Mouse (Mus musculus) MEL (cell line): Measurements from ENCODE around the gene Gramd1b. TPM values are rescaled to one million over a fixed set of nuclear protein-coding genes. Genes with fewer than 3 reads are reported as not detected.

Experiments used
- DNase-seq: peaks from one replicate; pipeline ENCODE4 v3.0.0; 2011; ENCODE audit warnings: low read depth, low spot score
- H3K27ac ChIP-seq: 2 replicates; pipeline ENCODE4 v1.5.1; 2012; ENCODE audit warnings: low read depth, mild to moderate bottlenecking, control low read depth, low read length, moderate library complexity; ENCODE audit not compliant: control insufficient read depth
- H3K27me3 ChIP-seq, 2 experiments: fragments of 150-350 bp in 1 of 2; sonication (generic) in 1 of 2; 2 replicates each; pipeline ENCODE4 v1.6.1; 2012; ENCODE audit warnings: low read length in 2 of 2, mild to moderate bottlenecking in 2 of 2, improper control_type of control experiment in 1 of 2, moderate library complexity in 1 of 2; ENCODE audit not compliant: insufficient read depth in 2 of 2, control insufficient read depth in 1 of 2
- H3K36me3 ChIP-seq, 2 experiments: 2 replicates each; pipeline ENCODE4 v1.6.1; 2012 to 2014; ENCODE audit warnings: low read length in 2 of 2, improper control_type of control experiment in 1 of 2, inconsistent platforms in 1 of 2, mild to moderate bottlenecking in 1 of 2; ENCODE audit not compliant: insufficient read depth in 2 of 2, control insufficient read depth in 1 of 2
- H3K4me1 ChIP-seq, 2 experiments: fragments of 150-350 bp in 1 of 2; sonication (generic) in 1 of 2; 2 replicates each; pipeline ENCODE4 v1.6.1; 2012; ENCODE audit warnings: low read length in 2 of 2, improper control_type of control experiment in 1 of 2, mild to moderate bottlenecking in 1 of 2; ENCODE audit not compliant: insufficient read depth in 2 of 2, control insufficient read depth in 1 of 2
- H3K4me3 ChIP-seq, 2 experiments: fragments of 150-350 bp in 1 of 2; sonication (generic) in 1 of 2; 2 replicates each; pipeline ENCODE4 v1.5.1; 2012; ENCODE audit warnings: low read depth in 2 of 2, low read length in 2 of 2, mild to moderate bottlenecking in 2 of 2, moderate library complexity in 2 of 2, control low read depth in 1 of 2, improper control_type of control experiment in 1 of 2; ENCODE audit not compliant: control insufficient read depth in 1 of 2, insufficient read depth in 1 of 2
- H3K79me2 ChIP-seq: 2 replicates; pipeline ENCODE4 v1.6.1; 2012; ENCODE audit warnings: mild to moderate bottlenecking, low read length, moderate library complexity; ENCODE audit not compliant: control insufficient read depth, poor library complexity, insufficient read depth
- H3K9ac ChIP-seq: 2 replicates; pipeline ENCODE4 v1.6.1; 2012; ENCODE audit warnings: low read depth, mild to moderate bottlenecking, control low read depth, low read length, moderate library complexity; ENCODE audit not compliant: control insufficient read depth, poor library complexity, severe bottlenecking
- H3K9me3 ChIP-seq: fragments of 150-350 bp; sonication (generic); replicated peaks from 2 replicates; pipeline ENCODE4 v1.6.1; 2012; ENCODE audit warnings: mild to moderate bottlenecking, low read length, improper control_type of control experiment, moderate library complexity; ENCODE audit not compliant: insufficient read depth
- CHD1 ChIP-seq: IDR thresholded peaks from 2 replicates; pipeline ENCODE4 v1.6.1; 2012; ENCODE audit warnings: low read depth, mild to moderate bottlenecking, inconsistent platforms, low read length, improper control_type of control experiment
- CHD2 ChIP-seq: IDR thresholded peaks from 2 replicates; pipeline ENCODE4 v1.6.1; 2011; ENCODE audit warnings: low read length, improper control_type of control experiment
- CTCF ChIP-seq, 3 experiments: IDR thresholded peaks in 2 of 3; conservative IDR thresholded peaks in 1 of 3; 2 replicates each; pipeline ENCODE4 v1.5.1; 2011 to 2012; ENCODE audit warnings: low read length in 3 of 3, low read depth in 2 of 3, mild to moderate bottlenecking in 2 of 3, improper control_type of control experiment in 1 of 3, inconsistent platforms in 1 of 3, mixed read lengths in 1 of 3, moderate library complexity in 1 of 3; ENCODE audit not compliant: control insufficient read depth in 1 of 3, insufficient read depth in 1 of 3, poor library complexity in 1 of 3, severe bottlenecking in 1 of 3
- E2F4 ChIP-seq: IDR thresholded peaks from 2 replicates; pipeline ENCODE4 v1.6.1; 2011; ENCODE audit warnings: low read depth, low read length, improper control_type of control experiment, borderline replicate concordance
- ELF1 ChIP-seq: IDR thresholded peaks from 2 replicates; pipeline ENCODE4 v1.6.1; 2014; ENCODE audit warnings: low read depth, mild to moderate bottlenecking, inconsistent platforms, low read length, improper control_type of control experiment, moderate library complexity
- EP300 ChIP-seq, 2 experiments: IDR thresholded peaks; 2 replicates each; pipeline ENCODE4 v1.6.1; 2011; ENCODE audit warnings: improper control_type of control experiment in 2 of 2, low read length in 2 of 2, low read depth in 1 of 2, mild to moderate bottlenecking in 1 of 2
- ETS1 ChIP-seq: IDR thresholded peaks from 2 replicates; pipeline ENCODE4 v1.6.1; 2012; ENCODE audit warnings: low read depth, mild to moderate bottlenecking, inconsistent platforms, low read length, improper control_type of control experiment, moderate library complexity
- GABPA ChIP-seq: IDR thresholded peaks from 2 replicates; pipeline ENCODE4 v1.6.1; 2012; ENCODE audit warnings: low read depth, mild to moderate bottlenecking, inconsistent platforms, low read length, improper control_type of control experiment, moderate library complexity
- GATA1 ChIP-seq: IDR thresholded peaks from 2 replicates; pipeline ENCODE4 v1.6.1; 2011; ENCODE audit warnings: low read depth, low read length, improper control_type of control experiment
- HCFC1 ChIP-seq: IDR thresholded peaks from 2 replicates; pipeline ENCODE4 v1.6.1; 2012; ENCODE audit warnings: low read depth, mild to moderate bottlenecking, inconsistent platforms, low read length, improper control_type of control experiment, moderate library complexity
- JUND ChIP-seq: IDR thresholded peaks from 2 replicates; pipeline ENCODE4 v1.6.1; 2011; ENCODE audit warnings: low read depth, mild to moderate bottlenecking, improper control_type of control experiment, low read length
- KAT2A ChIP-seq: conservative IDR thresholded peaks from 2 replicates; pipeline ENCODE4 v1.6.1; 2012; ENCODE audit warnings: low read depth, low read length, improper control_type of control experiment, inconsistent platforms
- MAX ChIP-seq: IDR thresholded peaks from 2 replicates; pipeline ENCODE4 v1.6.1; 2011; ENCODE audit warnings: low read length, improper control_type of control experiment
- MEF2A ChIP-seq: IDR thresholded peaks from 2 replicates; pipeline ENCODE4 v1.6.1; 2014; ENCODE audit warnings: low read depth, mild to moderate bottlenecking, inconsistent platforms, low read length, improper control_type of control experiment; ENCODE audit not compliant: poor library complexity, insufficient replicate concordance, severe bottlenecking; ENCODE audit errors: extremely low read depth
- MXI1 ChIP-seq: IDR thresholded peaks from 2 replicates; pipeline ENCODE4 v1.6.1; 2011; ENCODE audit warnings: mild to moderate bottlenecking, low read depth, low read length, improper control_type of control experiment
- MYB ChIP-seq: IDR thresholded peaks from 2 replicates; pipeline ENCODE4 v1.6.1; 2011; ENCODE audit warnings: mild to moderate bottlenecking, low read depth, low read length, improper control_type of control experiment
- NELFE ChIP-seq: IDR thresholded peaks from 2 replicates; pipeline ENCODE4 v1.6.1; 2011; ENCODE audit warnings: low read depth, low read length, improper control_type of control experiment
- POLR2A ChIP-seq, 2 experiments: IDR thresholded peaks; 2 replicates each; pipeline ENCODE4 v1.6.1; 2011 to 2012; ENCODE audit warnings: low read length in 2 of 2, mild to moderate bottlenecking in 2 of 2, control low read depth in 1 of 2, improper control_type of control experiment in 1 of 2, low read depth in 1 of 2, moderate library complexity in 1 of 2; ENCODE audit not compliant: control insufficient read depth in 1 of 2, insufficient read depth in 1 of 2, poor library complexity in 1 of 2
- RAD21 ChIP-seq: IDR thresholded peaks from 2 replicates; pipeline ENCODE4 v1.6.1; 2011; ENCODE audit warnings: mild to moderate bottlenecking, low read depth, low read length, improper control_type of control experiment
- RCOR1 ChIP-seq: IDR thresholded peaks from 2 replicates; pipeline ENCODE4 v1.6.1; 2012; ENCODE audit warnings: low read depth, mild to moderate bottlenecking, inconsistent platforms, low read length, improper control_type of control experiment
- SIN3A ChIP-seq: IDR thresholded peaks from 2 replicates; pipeline ENCODE4 v1.6.1; 2012; ENCODE audit warnings: low read length, improper control_type of control experiment, inconsistent platforms
- SMC3 ChIP-seq: IDR thresholded peaks from 2 replicates; pipeline ENCODE4 v1.6.1; 2011; ENCODE audit warnings: low read depth, low read length, improper control_type of control experiment
- TBP ChIP-seq: IDR thresholded peaks from 2 replicates; pipeline ENCODE4 v1.8.0; 2011; ENCODE audit warnings: low read depth, low read length, improper control_type of control experiment
- TCF12 ChIP-seq: IDR thresholded peaks from 2 replicates; pipeline ENCODE4 v1.6.1; 2014; ENCODE audit warnings: low read depth, mild to moderate bottlenecking, inconsistent platforms, low read length, improper control_type of control experiment, moderate library complexity
- UBTF ChIP-seq: IDR thresholded peaks from 2 replicates; pipeline ENCODE4 v1.6.1; 2012; ENCODE audit warnings: low read depth, mild to moderate bottlenecking, inconsistent platforms, low read length, improper control_type of control experiment, moderate library complexity, borderline replicate concordance; ENCODE audit not compliant: insufficient read depth
- USF1 ChIP-seq: IDR thresholded peaks from 2 replicates; pipeline ENCODE4 v1.6.1; 2014; ENCODE audit warnings: low read depth, mild to moderate bottlenecking, inconsistent platforms, low read length, improper control_type of control experiment, moderate library complexity
- ZC3H11A ChIP-seq: IDR thresholded peaks from 2 replicates; pipeline ENCODE4 v1.6.1; 2012; ENCODE audit warnings: low read depth, mild to moderate bottlenecking, inconsistent platforms, low read length, improper control_type of control experiment
- ZKSCAN1 ChIP-seq: IDR thresholded peaks from 2 replicates; pipeline ENCODE4 v1.6.1; 2012; ENCODE audit warnings: low read depth, mild to moderate bottlenecking, inconsistent platforms, low read length, improper control_type of control experiment, moderate library complexity
- ZMIZ1 ChIP-seq: IDR thresholded peaks from 2 replicates; pipeline ENCODE4 v1.6.1; 2012; ENCODE audit warnings: low read depth, mild to moderate bottlenecking, inconsistent platforms, low read length, improper control_type of control experiment, moderate library complexity
- ZNF384 ChIP-seq: IDR thresholded peaks from 2 replicates; pipeline ENCODE4 v1.6.1; 2012; ENCODE audit warnings: low read depth, mild to moderate bottlenecking, inconsistent platforms, low read length, improper control_type of control experiment
- polyA plus RNA-seq, 2 experiments: library from polyadenylated mRNA; stranded (reverse) in 1 of 2; unstranded in 1 of 2; fragments of >175 nt in 1 of 2; fragments of >200 nt in 1 of 2; gene quantifications; 2 replicates each; pipeline versions ENCODE4 v1.2.1 to v1.2.4; 2012; ENCODE audit warnings: low replicate concordance in 2 of 2, low read depth in 1 of 2; ENCODE audit not compliant: insufficient read length in 2 of 2, insufficient read depth in 1 of 2, missing spikeins in 1 of 2
- total RNA-seq: library from RNA; depleted of rRNA; stranded (reverse); fragments of 300-350 nt; gene quantifications from 2 replicates; pipeline ENCODE4 v1.2.3, GENCODE M21; 2012

Gramd1b gene
- total and polyA plus RNA-seq, 3 experiments: not detected

- Histone ChIP-seq H3K4me1 (no peaks in the 10 kb centered on the region), H3K79me2 (no peaks in the 10 kb centered on the region), H3K4me3 (no peak overlapping the region), H3K9ac (no peak overlapping the region), H3K27me3 (no peaks in the 10 kb centered on the region), H3K9me3 (no peaks in the 10 kb centered on the region), H3K27ac (no peak overlapping the region), H3K36me3 (no peaks in the 10 kb centered on the region)
- no peak for DNase-seq
- TF ChIP-seq RCOR1 (no peak), UBTF (no peak), RAD21 (no peak), SIN3A (no peak), ZKSCAN1 (no peak), ETS1 (no peak), MAX (no peak), GABPA (no peak), KAT2A (no peak), ELF1 (no peak), TBP (no peak), ZMIZ1 (no peak), TCF12 (no peak), POLR2A (IDR thresholded peaks at IDR 0.05; ENCODE audit: control insufficient read depth in 1 of 2, insufficient read depth in 1 of 2, low read depth in 1 of 2, low read length in 2 of 2, poor library complexity in 1 of 2) (no peak), ZC3H11A (no peak), JUND (no peak), GATA1 (no peak), ZNF384 (no peak), USF1 (no peak), E2F4 (no peak)
These were observed 131.7 kb downstream of the Gramd1b start for GRCm38 (mm10) chr9:40399359-40399932.

GRCm38 (mm10) chr9:40397471-40398245 is 133.5 kb downstream of the Gramd1b start:
- Histone ChIP-seq H3K4me3 (no peak overlapping the region), H3K36me3 (no peaks in the 10 kb centered on the region), H3K4me1 (no peaks in the 10 kb centered on the region), H3K9me3 (no peaks in the 10 kb centered on the region), H3K9ac (no peak overlapping the region), H3K27ac (no peak overlapping the region), H3K79me2 (no peaks in the 10 kb centered on the region), H3K27me3 (no peaks in the 10 kb centered on the region)
- no peak for TF ChIP-seq NELFE
- TF ChIP-seq USF1: no peak
- no peak for TF ChIP-seq ZC3H11A
- TF ChIP-seq MEF2A: no peak
- no peak for TF ChIP-seq CTCF (IDR thresholded peaks at IDR 0.05 in 2 of 3, conservative IDR thresholded peaks at IDR 0.05 in 1 of 3; ENCODE audit: control insufficient read depth in 1 of 3, insufficient read depth in 1 of 3, low read depth in 2 of 3, low read length in 3 of 3, poor library complexity in 1 of 3, severe bottlenecking in 1 of 3)
- TF ChIP-seq HCFC1: no peak
- no peak for TF ChIP-seq JUND
- TF ChIP-seq MXI1: no peak
- no peak for TF ChIP-seq POLR2A (IDR thresholded peaks at IDR 0.05; ENCODE audit: control insufficient read depth in 1 of 2, insufficient read depth in 1 of 2, low read depth in 1 of 2, low read length in 2 of 2, poor library complexity in 1 of 2)
- no peak for TF ChIP-seq EP300 (IDR thresholded peaks at IDR 0.05; ENCODE audit: low read depth in 1 of 2, low read length in 2 of 2)
- no peak for TF ChIP-seq KAT2A
- no peak for TF ChIP-seq CHD1
- no peak for TF ChIP-seq E2F4
- TF ChIP-seq SMC3: no peak
- TF ChIP-seq MYB: no peak
- TF ChIP-seq CHD2: no peak
- no peak for TF ChIP-seq RAD21
- DNase-seq: no peak
